Mouse (Mus musculus): ENCODE measurements around the gene Mras.

The Mras gene

DNA sequence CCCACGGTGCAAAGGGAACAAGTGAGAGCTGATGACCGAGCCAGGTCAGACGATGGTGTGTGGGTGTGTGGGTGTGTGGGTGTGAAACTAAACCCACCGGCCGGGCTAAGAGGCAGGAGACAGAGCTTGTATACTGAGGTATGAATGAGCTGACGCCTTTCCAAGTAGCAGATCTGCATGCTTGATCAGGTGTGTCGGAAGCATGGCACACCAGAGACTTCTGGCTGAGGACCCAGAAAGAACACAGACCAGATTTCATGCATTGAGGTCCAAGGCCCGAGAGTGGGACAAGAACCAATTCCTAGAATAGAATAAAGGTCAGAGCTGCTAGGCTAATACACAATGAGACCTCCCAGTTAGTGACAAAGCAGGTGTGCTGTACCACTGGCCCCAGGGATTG lies 1.9 kb upstream of the Mras start:
- DNase-seq = no peak

- no peak for DNase-seq
Measured at GRCm38 (mm10) chr9:99437781-99438565, 792 bp upstream of the Mras start.

DNA sequence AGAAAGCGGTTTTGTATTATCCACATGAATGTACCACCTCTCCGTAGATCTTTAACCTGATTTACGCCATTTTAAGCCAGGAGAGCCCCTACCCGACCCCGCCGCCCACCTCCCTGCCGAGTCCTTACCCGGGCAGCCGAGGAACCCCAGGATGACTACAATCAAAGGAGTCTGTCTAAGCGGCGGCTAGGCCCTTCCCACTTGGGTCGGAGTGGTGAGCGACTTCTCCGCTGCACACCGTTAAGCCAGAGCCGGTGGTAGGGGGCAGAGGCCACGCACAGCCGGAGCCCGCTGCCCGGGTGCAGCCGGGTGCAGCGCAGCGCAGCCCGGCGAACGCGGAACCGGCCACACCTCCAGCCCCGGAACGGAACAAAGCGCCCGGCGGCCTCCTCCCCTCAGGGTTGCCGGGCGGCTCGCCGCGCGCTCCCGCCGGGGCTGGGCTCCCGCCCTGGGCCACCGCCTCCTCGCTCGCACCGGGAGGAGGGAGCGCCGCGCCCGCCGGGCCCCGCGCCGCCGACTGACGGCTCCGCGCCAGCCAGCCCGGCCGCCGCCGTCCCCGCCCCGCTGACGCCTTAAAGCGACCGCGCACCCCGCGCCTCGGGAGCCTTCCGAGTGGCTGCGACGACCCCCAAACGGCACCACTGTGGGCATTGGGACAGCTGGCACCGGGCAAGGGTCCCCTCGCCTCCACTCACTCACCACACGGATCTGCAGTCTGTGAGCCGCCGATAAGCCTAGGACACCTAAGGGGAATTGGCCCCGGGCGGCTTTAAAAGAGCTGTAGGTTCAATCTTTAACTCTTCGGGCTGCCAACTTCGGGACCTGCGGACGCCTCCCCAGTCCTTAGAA lies 775 bp downstream of the Mras start:
- peak; percentile 82 to 84 for DNase-seq

GRCm38 (mm10) chr9:99435619-99436181 lies 1.5 kb downstream of the Mras start:
- peak; percentile 27 to 37 for DNase-seq

DNA sequence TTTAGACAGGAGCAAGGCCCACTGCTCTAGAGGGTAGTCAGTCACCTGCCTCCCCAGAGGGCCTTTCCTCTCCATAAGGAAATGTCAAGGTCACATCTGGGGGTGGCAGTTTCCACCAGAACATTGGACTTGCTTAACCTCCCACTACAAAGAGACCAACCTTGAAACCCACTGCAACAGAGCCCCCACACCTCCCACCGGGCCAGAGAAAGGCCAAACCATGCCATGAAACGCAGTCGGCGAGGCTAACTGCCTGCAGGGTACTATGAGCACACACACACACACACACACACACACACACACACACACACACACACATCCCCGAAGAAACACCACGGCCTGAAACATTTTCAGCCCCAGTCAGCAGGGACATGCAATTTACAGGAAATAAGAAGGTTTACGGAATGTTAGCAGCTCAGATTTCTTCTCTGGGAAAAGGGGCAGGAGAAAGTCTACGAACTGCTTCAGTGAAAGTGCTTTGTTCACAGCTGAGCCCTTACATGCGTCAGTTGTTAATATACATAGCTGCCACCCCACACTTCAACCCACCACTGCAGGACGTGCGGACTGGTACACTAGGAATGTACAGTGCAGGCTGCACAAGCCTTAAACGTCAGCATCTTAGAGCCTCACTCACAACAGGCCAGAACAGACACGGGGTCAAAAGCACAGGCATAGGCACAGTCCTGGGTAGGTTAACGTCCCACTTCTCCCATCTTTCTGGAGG lies 2.1 kb downstream of the Mras start:
- DNase-seq = no peak

- DNase-seq = no peak
Measured at GRCm38 (mm10) chr9:99432478-99432877, 4.7 kb downstream of the Mras start.

GRCm38 (mm10) chr9:99431963-99432362 lies 5.2 kb downstream of the Mras start:
- no peak for DNase-seq

DNA sequence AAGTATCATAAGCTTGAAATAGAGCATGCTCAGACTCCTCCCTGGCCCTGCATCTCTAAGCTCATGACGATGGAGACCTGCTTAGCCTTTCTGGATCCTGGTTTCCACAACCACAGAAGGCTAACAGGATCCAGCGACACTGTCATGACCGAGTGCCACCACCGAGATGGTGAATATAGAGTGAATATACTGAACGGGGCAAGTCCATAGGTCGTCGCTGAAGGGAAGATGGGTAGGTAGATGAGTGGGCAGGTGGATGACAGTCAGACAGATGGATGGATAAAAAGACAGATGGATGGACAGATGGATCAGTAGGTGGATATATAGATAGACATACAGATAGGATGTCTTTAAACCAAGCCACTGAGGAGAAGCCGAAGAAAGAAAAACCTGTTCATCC lies 5.8 kb downstream of the Mras start:
- DNase-seq = no peak

GRCm38 (mm10) chr9:99430806-99431205 lies 6.4 kb downstream of the Mras start:
- no peak for DNase-seq

GRCm38 (mm10) chr9:99429845-99430244 lies 7.3 kb downstream of the Mras start:
- no peak for DNase-seq

DNA sequence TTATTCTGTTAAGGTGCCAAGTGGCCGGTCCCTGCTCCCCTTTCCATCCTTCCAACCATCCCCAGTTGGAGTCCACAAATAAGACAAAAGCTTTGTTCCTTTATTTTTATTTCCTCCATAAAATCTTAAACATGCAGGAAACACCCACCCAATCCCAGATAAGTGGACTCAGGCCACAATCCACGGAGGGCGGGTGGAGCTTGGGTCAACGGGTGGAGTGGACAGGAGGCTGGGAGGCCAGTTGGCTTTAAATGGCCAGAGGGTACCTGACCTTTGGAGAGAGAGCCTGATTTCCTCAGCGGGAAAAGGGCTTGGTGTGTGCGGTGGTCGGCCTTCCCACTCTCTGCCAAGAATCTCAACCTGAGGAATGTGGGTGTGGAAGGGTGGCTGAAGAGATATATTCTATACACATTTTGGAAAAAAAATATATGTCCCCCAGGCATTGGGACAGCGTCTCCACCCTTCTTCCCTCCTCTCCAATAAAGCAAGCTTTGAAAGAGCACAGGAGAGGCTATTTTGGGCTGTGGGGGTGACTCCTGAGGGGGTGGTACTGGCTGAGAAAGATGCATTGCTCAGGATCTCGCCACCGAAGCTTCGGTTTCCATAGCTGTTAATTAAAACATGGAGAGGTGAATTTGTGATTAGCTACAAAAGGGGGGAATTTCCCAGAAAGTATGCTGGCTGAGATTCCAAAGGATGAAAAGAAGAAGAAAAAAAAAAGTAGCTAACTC lies 8.4 kb downstream of the Mras start:
- no peak for DNase-seq

- no peak for DNase-seq
Measured at GRCm38 (mm10) chr9:99425262-99425661, 11.9 kb downstream of the Mras start.

- DNase-seq = no peak
Measured at GRCm38 (mm10) chr9:99424574-99424863, 12.7 kb downstream of the Mras start.

DNA sequence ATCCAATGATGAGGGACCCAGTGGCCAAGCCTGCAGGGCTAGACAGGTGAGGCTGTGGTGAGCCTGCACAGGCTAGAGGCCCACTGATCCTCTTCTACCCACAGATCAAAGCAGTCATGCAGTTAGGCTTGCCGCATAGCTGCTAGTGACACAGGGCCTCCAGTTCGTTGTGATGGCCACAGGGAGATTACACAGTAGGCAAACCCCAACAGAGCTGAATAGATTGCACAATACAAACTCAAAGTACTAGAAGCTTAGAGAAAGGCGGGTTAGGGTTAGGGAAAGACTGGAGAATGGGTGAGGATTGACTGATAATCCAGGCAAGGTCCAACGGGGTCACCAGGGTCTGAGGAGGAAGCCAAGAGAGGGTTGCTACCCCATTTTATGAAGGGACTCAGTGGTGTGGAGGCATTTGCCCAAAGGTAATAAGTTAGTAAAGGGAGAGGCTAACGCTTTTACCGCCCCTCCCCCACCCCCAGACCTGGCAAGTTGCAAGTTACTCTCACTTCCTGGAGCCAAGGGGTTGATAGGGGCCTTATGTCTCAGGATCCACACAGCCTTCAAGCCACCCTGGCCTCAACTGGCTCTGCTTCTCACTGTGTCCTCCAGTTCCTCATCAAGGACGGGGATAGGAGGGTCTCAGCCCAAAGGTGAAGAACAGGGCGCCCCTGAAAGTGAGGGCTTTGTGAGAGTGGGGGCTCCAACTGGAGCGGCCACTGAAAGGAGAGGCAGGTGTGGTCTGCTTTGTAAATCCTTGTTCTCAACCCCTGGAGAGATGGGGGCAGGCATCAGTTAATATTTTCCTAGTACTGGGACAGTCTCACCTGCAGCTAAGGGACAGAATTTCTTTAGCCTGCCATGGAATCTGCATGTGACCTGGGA lies 13.2 kb downstream of the Mras start:
- no peak for DNase-seq

DNA sequence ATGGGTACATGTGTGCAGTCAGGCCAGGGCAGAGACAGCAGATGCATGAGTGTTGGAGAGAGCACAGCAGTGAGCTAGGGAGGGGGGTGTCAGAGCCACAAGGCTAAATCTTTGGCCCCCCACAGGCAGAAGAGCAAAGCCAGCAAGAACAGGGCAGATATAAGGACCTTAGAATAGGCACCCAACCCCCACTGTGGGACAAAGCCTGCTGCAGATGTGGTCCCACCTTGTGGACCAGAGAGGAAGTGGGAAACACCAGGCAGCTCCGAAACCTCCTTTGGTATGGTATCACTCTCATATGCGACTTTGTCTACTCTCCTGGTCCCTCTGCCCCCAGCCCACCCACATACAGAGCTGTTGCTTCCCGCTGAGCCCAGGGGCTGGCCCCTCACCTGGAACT lies 15.3 kb downstream of the Mras start:
- no peak for DNase-seq

DNA sequence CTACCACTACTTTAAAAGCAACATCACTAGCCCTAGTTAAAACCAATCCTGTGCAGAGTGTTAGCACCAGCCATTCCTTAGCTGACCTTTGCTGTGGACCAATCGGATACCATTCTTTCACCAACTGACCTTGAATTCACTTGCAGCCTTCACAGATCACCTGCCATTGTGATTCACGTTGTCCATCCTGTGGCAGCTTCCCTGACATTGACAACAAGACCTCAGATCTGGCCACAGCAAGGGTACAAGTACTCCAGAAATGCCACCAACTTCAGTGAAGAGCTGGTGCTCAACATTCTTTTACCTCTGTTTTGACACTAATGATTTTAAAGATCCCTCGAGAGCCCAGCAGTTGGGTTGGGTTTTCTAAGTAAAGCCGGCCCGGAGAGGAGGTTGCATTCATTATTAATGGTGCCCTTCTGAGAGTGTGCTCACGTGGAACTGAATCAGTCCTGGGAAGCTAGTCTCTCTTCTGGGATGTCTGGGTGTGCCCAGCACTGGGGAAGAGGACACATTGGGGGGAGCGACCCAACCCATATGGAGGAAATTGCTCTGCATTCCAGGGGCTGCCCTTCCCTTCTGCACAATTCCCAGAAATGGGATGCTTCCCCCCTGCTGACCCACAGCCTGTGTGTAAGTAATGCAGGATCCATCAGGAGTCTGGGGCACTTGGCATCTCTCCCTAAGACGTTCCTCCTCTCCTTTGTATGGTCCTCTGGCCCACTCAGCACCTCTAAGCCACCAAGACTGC lies 17.1 kb downstream of the Mras start:
- peak in 1 of 2 experiments; percentile 23 for DNase-seq

- no peak for DNase-seq
Measured at GRCm38 (mm10) chr9:99418377-99418776, 18.8 kb downstream of the Mras start.

DNA sequence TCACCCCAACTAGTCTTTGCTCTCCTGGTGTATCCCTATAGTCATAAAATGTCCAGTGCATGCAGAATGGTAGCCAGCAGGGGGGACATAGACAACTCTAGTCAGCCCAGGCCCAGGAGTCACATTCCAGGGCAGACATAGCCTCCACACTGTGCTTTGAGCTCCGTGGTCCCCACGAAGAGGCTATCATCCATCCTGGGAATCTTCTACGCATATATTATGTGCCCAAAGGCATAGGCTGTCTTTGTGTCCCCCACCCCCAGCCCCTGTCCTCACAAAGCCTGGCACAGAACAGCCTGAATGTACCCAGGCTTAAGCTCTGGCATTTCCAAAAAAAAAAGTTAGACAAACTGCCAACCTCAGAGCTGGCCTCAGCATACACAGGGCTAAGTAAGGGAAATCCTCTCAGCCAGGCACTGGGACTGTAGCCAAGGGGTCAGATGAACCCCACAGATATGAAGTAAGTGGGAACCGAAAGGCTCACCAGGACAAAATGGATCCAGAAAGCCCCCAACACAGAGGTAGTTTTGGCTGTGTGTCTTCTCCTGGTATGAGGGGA lies 19.8 kb downstream of the Mras start:
- peak; percentile 32 to 35 for DNase-seq

DNA sequence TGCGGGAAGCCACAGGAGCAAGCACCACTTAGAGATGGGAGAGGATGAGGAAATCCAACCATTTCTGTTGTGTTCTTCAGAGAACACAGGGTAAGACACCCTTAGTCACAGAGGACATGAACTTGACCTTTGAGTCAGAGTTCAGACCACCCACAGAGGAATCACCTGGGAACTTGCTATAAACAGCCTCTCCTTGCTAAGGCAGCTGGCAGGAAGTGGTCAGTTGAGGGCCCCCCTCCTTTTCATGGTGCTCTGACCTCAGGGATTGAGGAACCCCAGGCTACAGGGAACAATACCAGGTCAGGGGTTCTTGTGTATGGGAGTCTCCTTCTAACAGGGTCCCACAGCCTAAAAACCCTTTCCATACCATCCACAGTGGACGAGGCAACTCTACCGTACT lies 20.4 kb downstream of the Mras start:
- no peak for DNase-seq

DNA sequence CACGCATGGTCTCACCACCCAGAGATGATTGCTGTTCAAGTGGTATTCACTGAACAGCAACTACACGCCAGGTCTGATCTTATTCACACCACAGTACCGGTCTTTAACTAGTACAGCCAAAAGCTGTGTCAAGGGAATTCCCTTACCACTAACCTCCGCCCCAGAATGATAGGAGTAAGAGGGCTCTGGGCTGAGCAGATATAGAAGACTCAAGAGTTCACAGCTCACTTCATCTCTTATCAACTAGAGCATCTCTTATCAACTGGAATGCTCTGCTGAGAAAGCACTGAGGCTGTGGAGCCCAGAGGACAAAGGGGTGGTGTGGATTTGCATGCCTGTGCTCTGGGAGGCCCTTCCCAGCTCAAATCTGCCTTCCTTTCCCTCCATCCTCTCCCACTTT lies 25.4 kb downstream of the Mras start:
- DNase-seq = no peak

All from lung, adult 18-20 months (tissue).